Comparison of ENCODE assay signal across 9 mouse cellular contexts in genomic region chr8:79375074-79375774, GRCm38 (mm10). TPM values are rescaled to one million over a fixed set of nuclear protein-coding genes. Genes with fewer than 3 reads are reported as not detected.
DNase-seq lines count a peak whose midpoint lies in the region; ATAC-seq and TF ChIP-seq lines count a peak whose summit lies in the region.
"Had no signal": no experiment of that assay in that cellular context is flagged by ENCODE, and none has a peak within 500 bp of the region (broad histone marks: within the 10 kb centered on the region; RNA-seq: fewer than 3 reads in every experiment).

No protein-coding gene starts in this region.

- peaks cover 25% of the 10 kb centered on the region for H3K36me3 ChIP-seq in heart, embryonic 12.5 days
- H3K36me3 ChIP-seq in spleen, adult 2 months (ENCODE audit: control insufficient read depth, insufficient read depth, low read length) = no peaks in the 10 kb centered on the region
- peaks cover under 1% of the 10 kb centered on the region; the same call in 1 of the 2 replicates for H3K36me3 ChIP-seq in liver, embryonic 11.5 days (ENCODE audit: control insufficient read depth, insufficient read depth, low read length)
- H3K36me3 ChIP-seq in stomach, postnatal 0 days (ENCODE audit: control insufficient read depth, insufficient read depth, low read length) = peaks cover 3% of the 10 kb centered on the region; the same call in 1 of the 2 replicates

- no peak for TF ChIP-seq POLR2A in spleen, adult 2 months (IDR thresholded peaks at IDR 0.05; ENCODE audit: low read depth, low read length)

- 35% methylated on average over 13 of the region's 13 CpGs for WGBS in heart, embryonic 12.5 days
- 30% methylated on average over 13 of the region's 13 CpGs for WGBS in spleen, adult 2 months
- 27% methylated on average over 13 of the region's 13 CpGs for WGBS in liver, embryonic 11.5 days
- 44% methylated on average over 13 of the region's 13 CpGs for WGBS in stomach, postnatal 0 days

- peaks cover 48% of the 10 kb centered on the region for H3K4me1 ChIP-seq in heart, embryonic 12.5 days (replicated peaks)
- H3K4me1 ChIP-seq in spleen, adult 2 months (ENCODE audit: control insufficient read depth, insufficient read depth, insufficient read length) = peaks cover 11% of the 10 kb centered on the region; the same call in 1 of the 2 replicates
- peaks cover 27% of the 10 kb centered on the region for H3K4me1 ChIP-seq in liver, embryonic 11.5 days (replicated peaks; ENCODE audit: control insufficient read depth, insufficient read depth, low read length)
- peaks cover 18% of the 10 kb centered on the region for H3K4me1 ChIP-seq in stomach, postnatal 0 days (replicated peaks; ENCODE audit: control insufficient read depth, insufficient read depth)

- peak overlapping the region; percentile 73 for H3K27ac ChIP-seq in heart, embryonic 12.5 days (ENCODE audit: poor library complexity, severe bottlenecking)
- H3K27ac ChIP-seq in spleen, adult 2 months (ENCODE audit: insufficient read depth, low read length) = peak overlapping the region; percentile 40
- peak overlapping the region; percentile 55; the same call in 1 of the 2 replicates for H3K27ac ChIP-seq in liver, embryonic 11.5 days (ENCODE audit: low read depth, low read length)
- peak overlapping the region; percentile 77 for H3K27ac ChIP-seq in stomach, postnatal 0 days (replicated peaks)

- H3K27me3 ChIP-seq in heart, embryonic 12.5 days (replicated peaks) = no peaks in the 10 kb centered on the region
- H3K27me3 ChIP-seq in spleen, adult 2 months (ENCODE audit: control insufficient read depth, insufficient read depth, low read length) = no peaks in the 10 kb centered on the region
- no peaks in the 10 kb centered on the region for H3K27me3 ChIP-seq in liver, embryonic 11.5 days (replicated peaks; ENCODE audit: control insufficient read depth, insufficient read depth, low read length)
- H3K27me3 ChIP-seq in stomach, postnatal 0 days (ENCODE audit: control insufficient read depth, insufficient read depth, low read length) = no peaks in the 10 kb centered on the region

- TF ChIP-seq EP300 in stomach, postnatal 0 days (optimal IDR thresholded peaks at IDR 0.05) = no peak

- no peak for DNase-seq in heart, postnatal 25 days (ENCODE audit: low spot score)
- DNase-seq in spleen, adult 2 months (ENCODE audit: low read depth in 1 of 2, low spot score in 2 of 2) = no peak
- DNase-seq in spleen, postnatal 14 days (ENCODE audit: low spot score in 2 of 2) = no peak
- DNase-seq in liver, embryonic 11.5 days (ENCODE audit: low spot score) = no peak
- DNase-seq in stomach, postnatal 0 days (ENCODE audit: low spot score) = no peak
- DNase-seq in gastrocnemius, postnatal 4 days (ENCODE audit: low spot score in 2 of 2) = no peak
- no peak for DNase-seq in right cerebral cortex, postnatal 4 days
- DNase-seq: cerebellum, adult 8-10 months had no signal

- no peak for TF ChIP-seq CTCF in spleen, adult 2 months (IDR thresholded peaks at IDR 0.05; ENCODE audit: extremely low read depth, insufficient read depth, insufficient read length, insufficient replicate concordance)
- no peak for TF ChIP-seq CTCF in stomach, postnatal 0 days (IDR thresholded peaks at IDR 0.05; ENCODE audit: low read depth)

- no peak overlapping the region for H3K4me3 ChIP-seq in heart, embryonic 12.5 days
- peak overlapping the region; percentile 1; the same call in 1 of the 2 replicates for H3K4me3 ChIP-seq in spleen, adult 2 months (ENCODE audit: extremely low read depth, insufficient read depth, insufficient read length)
- 0 out of 2 replicates have a peak overlapping the region, but pooled peaks have one; percentile 19 for H3K4me3 ChIP-seq in liver, embryonic 11.5 days (ENCODE audit: low read depth, low read length)
- no peak overlapping the region for H3K4me3 ChIP-seq in stomach, postnatal 0 days (ENCODE audit: low read depth, low read length)

- H3K9me3 ChIP-seq in heart, embryonic 12.5 days (replicated peaks) = no peaks in the 10 kb centered on the region
- H3K9me3 ChIP-seq in liver, embryonic 11.5 days (ENCODE audit: control insufficient read depth, low read length) = no peaks in the 10 kb centered on the region
- H3K9me3 ChIP-seq in stomach, postnatal 0 days (ENCODE audit: control insufficient read depth, low read length) = no peaks in the 10 kb centered on the region

- H3K4me2 ChIP-seq in heart, embryonic 12.5 days = peak overlapping the region; percentile 19
- peak overlapping the region; percentile 59 for H3K4me2 ChIP-seq in liver, embryonic 11.5 days
- peak overlapping the region; percentile 20; the same call in 1 of the 2 replicates for H3K4me2 ChIP-seq in stomach, postnatal 0 days (replicated peaks; ENCODE audit: low read depth)

- 0 out of 2 replicates have a peak, but pooled peaks have one; percentile 38 for ATAC-seq in heart, embryonic 12.5 days (ENCODE audit: insufficient number of reproducible peaks, low FRiP score)
- peak; percentile 51 for ATAC-seq in liver, embryonic 11.5 days (replicated peaks; ENCODE audit: low FRiP score)
- ATAC-seq in stomach, postnatal 0 days (ENCODE audit: low FRiP score, low TSS enrichment) = no peak

- H3K9ac ChIP-seq in heart, embryonic 12.5 days = no peak overlapping the region
- no peak overlapping the region for H3K9ac ChIP-seq in liver, embryonic 11.5 days (ENCODE audit: low read depth, low read length)
- peak overlapping the region; percentile 38; the same call in 1 of the 2 replicates for H3K9ac ChIP-seq in stomach, postnatal 0 days (ENCODE audit: low read length)

- intact Hi-C loops in heart, postnatal 25 days (cut with DNase I) = no loop called here

RNA-seq across cellular contexts. Expression of gene Smad1, which starts 24.1 kb away (rescaled TPM):
- 28.7 and 31.5 TPM in 2 replicates for polyA plus RNA-seq in heart, embryonic 12.5 days (2016; fragmentation: Nextera tagmentation; extraction: Ambion mirVana)
- 10 to 100 TPM; 14.5 to 16.3 TPM for total RNA-seq in heart, postnatal 25 days (2021)
- 16.7 and 22.9 TPM in 2 replicates for polyA plus RNA-seq in spleen, adult 2 months (2012; rRNA removed)
- polyA plus RNA-seq in liver, embryonic 11.5 days (2014; fragmentation: Nextera tagmentation; extraction: Ambion mirVana) = 18.5 TPM in 2 replicates
- polyA plus RNA-seq in stomach, postnatal 0 days (2015; fragmentation: Nextera tagmentation; extraction: Ambion mirVana) = 25.9 and 31.5 TPM in 2 replicates
- total RNA-seq in gastrocnemius, postnatal 4 days (2021) = 10 to 100 TPM; 53.4 to 56.1 TPM

Comparison
In these comparisons a context has a peak if more than half of its experiments do, and no peak if none do; other contexts are left out.
1. H3K4me3 ChIP-seq: peak in spleen, adult 2 months (single experiment) and liver, embryonic 11.5 days (single experiment); none in heart, embryonic 12.5 days (single experiment) and stomach, postnatal 0 days (single experiment).
2. Peak in every context shown above with its lines, with median percentiles within 50 percentile points of each other: H3K27ac ChIP-seq and H3K4me2 ChIP-seq.